Mouse (Mus musculus): Measurements from ENCODE around the gene Gm21188.
"Not testable (repeated sequence)": the region's sequence is repeated elsewhere in the genome, so short reads cannot be mapped to it uniquely, and the experiment has no call there.

Gm21188 gene

DNA sequence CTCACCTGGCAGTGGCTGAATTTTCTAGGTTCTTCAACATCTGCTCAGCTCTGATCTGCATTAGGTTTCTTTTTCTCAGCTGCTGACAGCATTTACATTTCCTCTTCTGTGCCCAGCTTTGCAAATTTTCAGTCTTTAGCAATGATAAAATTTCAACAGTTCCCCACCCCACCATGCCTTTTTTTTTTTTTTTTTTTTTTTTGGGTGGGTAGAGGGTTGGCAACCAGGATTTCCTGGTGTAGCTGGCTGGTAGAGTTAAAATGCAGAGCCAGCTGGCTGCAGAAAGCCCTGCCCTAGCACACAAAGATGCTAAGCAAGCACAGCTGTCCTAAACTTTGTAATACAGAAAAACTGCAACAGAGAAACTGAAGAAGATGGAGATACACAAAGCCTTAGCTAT, at the start of gene Gm21188:
Gene Gm21188, minus strand, starts transcription at position 110 of the 400 bp plus-strand sequence.
- not testable (repeated sequence) for DNase-seq (ENCODE audit: low spot score in 2 of 2)

GRCm38 (mm10) chr13:120099327-120099726, 47.3 kb upstream of the Gm21188 start:
- not testable (repeated sequence) for DNase-seq (ENCODE audit: low spot score in 2 of 2)

- not testable (repeated sequence) for DNase-seq (ENCODE audit: low spot score in 2 of 2)
These were observed 44.9 kb upstream of the Gm21188 start for GRCm38 (mm10) chr13:120096938-120097256.

DNA sequence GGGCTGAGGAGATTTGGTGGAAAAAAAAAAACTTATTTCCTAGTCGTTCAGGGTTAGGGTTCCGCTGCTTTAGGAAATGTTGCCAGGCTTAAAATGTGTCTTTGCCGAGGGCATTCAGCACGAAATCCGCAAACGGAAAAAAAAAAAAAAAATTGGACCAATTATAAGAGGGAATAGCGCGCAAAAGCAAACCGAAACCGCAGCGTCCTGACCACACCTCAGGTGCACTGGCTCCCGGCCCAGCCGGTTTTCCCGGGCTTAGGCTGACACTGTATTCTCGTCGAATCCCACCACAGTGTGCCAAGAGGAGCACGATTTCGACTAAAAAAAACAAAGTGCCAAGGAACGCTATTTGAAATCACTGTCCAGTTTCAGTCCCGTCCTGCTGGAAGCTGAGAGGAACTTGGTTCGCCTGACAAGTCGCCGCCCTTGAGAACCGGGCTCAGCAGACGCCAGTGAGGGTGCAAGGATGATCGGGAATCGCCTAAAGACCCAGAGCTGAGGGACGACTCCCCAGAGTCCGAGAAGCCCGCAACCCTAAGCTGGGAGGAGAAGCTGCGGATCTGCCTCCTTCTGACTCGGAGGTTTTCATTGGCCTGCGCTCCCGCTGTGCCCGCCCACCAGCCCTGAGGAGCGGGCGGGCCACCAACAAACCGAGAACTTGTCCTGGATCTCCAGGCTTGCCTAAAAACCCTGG, 44.4 kb upstream of the Gm21188 start:
- DNase-seq (ENCODE audit: low spot score in 2 of 2): not testable (repeated sequence)

GRCm38 (mm10) chr13:120092950-120093349, 41.0 kb upstream of the Gm21188 start:
- DNase-seq (ENCODE audit: low spot score in 2 of 2): not testable (repeated sequence)

- not testable (repeated sequence) for DNase-seq (ENCODE audit: low spot score in 2 of 2)
These were observed 27.6 kb upstream of the Gm21188 start for GRCm38 (mm10) chr13:120079644-120080043.

GRCm38 (mm10) chr13:120070878-120071277, 18.9 kb upstream of the Gm21188 start:
- DNase-seq (ENCODE audit: low spot score in 2 of 2): not testable (repeated sequence)

DNA sequence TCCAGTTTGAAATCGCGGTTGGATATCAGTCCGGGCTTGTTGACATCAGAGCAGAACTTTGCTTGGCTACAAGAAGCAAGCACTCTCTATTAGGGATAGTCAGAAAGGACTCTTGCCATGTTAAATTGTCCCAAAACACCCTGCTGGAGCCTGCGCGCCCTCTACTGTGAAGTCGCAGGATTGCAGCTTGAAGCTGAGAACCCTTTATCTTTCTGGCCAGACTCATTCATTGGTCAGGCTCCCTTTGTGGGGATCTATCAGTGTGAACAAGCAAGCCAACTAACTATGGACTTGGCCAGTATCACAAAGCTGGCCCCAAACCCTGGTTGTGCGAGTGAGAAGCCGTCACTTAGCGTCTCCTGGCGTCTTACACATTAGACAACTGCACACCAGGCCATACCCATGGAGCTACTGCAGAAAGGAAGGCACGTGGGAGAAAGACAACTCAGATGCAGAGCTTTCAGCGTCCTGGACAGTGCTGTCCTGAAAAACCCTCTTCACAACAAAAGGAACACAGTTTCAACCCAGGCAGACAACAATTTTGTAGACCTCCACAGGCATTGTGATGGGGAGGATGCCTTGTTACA, 18.1 kb upstream of the Gm21188 start:
- not testable (repeated sequence) for DNase-seq (ENCODE audit: low spot score in 2 of 2)

- not testable (repeated sequence) for DNase-seq (ENCODE audit: low spot score in 2 of 2)
These were observed 11.6 kb upstream of the Gm21188 start for GRCm38 (mm10) chr13:120063439-120064089.

DNA sequence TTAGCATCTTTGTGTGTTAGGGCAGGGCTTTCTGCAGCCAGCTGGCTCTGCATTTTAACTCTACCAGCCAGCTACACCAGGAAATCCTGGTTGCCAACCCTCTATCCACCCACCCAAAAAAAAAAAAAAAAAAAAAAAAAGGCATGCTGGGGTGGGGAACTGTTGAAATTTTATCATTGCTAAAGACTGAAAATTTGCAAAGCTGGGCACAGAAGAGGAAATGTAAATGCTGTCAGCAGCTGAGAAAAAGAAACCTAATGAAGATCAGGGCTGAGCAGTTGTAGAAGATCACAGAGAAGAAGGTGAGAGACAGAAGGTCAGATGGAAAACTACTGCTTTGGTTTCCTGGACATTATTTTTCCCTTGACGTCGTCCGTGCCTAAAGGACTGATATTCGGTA, 10.9 kb upstream of the Gm21188 start:
- DNase-seq (ENCODE audit: low spot score in 2 of 2): not testable (repeated sequence)

GRCm38 (mm10) chr13:120048608-120049007, 3.4 kb downstream of the Gm21188 start:
- DNase-seq (ENCODE audit: low spot score in 2 of 2): not testable (repeated sequence)

DNA sequence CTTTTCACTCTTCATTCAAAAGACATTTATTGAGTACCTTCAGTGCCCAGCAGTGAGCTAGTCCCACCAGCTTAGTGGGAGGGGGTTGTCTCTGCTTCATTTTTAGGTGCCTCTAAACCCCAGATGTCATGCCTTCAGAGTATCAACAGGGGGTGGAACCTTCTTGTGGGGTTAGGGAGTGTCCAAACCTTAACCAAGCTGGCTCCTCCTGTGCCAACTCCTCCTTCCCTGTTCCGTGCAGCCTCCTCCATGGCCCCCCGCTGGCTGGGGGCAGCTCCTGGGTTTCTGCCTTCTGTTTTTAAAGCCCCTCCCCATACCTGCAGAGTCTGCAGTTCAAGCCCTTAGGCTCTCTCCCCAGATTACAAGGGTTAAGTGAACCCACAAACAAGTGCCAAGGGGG, 3.8 kb downstream of the Gm21188 start:
- DNase-seq (ENCODE audit: low spot score in 2 of 2): not testable (repeated sequence)

DNA sequence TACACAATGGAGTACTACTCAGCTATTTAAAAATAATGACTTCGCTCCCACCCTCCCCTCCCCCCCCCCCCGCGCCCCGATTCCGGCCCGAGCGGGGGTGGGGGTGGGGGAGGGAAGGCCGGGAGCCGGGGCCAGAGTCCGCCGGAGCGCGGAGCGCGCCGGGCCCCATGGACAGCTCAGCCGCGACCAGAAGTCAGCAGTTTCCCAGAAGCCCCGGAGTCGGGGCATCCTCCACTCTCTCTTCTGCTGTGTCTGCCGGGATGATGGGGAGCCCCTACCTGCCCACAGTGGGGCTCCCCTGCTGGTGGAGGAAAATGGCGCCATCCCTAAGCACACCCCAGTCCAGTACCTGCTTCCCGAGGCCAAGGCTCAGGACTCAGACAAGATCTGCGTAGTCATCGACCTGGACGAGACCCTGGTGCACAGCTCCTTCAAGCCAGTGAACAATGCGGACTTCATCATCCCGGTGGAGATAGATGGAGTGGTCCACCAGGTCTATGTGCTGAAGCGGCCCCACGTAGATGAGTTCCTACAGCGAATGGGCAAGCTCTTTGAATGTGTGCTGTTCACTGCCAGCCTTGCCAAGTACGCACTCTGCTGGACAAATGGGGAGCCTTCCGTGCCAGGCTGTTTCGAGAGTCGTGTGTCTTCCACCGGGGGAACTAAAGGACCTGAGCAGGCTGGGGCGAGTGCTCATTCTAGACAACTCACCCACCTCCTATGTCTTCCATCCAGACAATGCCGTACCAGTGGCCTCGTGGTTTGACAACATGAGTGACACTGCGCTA, 5.4 kb downstream of the Gm21188 start:
- not testable (repeated sequence) for DNase-seq (ENCODE audit: low spot score in 2 of 2)

DNA sequence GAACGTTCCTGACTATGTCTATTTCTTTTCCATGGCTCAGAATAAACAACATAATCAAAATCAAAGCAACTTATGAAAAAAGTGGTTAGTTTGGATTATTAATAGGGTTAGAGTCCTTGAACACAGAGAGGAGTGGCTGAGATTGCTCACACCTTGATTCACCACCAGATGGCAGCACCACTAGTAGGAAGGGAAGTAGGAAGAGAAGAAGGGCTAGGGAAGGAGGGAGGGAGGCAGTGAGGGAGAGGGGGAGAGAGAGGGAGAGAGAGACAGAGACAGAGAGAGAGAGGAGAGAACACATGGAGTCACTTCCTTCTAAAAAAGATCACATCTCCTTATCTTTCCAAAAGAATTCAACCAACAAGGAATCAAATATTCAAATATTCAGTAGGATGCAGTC, 10.8 kb downstream of the Gm21188 start:
- not testable (repeated sequence) for DNase-seq (ENCODE audit: low spot score in 2 of 2)

GRCm38 (mm10) chr13:120037881-120038280, 14.1 kb downstream of the Gm21188 start:
- not testable (repeated sequence) for DNase-seq (ENCODE audit: low spot score in 2 of 2)

DNA sequence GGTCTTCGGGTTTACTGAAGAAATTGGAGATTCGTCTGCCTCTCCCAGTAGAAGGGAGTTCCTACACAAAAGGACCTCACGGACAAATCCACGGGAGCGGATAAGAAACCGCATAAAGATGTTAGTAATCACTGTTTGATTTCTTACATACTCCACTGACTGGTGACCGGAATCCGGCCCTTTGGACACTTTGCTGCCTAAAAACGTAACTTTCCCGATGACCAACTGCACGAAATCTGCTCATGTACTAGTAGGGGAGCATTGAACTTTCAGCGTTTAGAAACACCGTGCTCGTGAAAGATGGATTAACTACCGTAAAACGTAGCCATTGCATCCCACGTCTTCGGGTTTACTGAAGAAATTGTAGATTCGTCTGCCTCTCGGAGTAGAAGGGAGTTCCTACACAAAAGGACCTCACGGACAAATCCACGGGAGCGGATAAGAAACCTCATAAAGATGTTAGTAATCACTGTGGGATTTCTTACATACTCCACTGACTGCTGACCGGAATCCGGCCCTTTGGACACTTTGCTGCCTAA, 15.3 kb downstream of the Gm21188 start:
- not testable (repeated sequence) for DNase-seq (ENCODE audit: low spot score in 2 of 2)

DNA sequence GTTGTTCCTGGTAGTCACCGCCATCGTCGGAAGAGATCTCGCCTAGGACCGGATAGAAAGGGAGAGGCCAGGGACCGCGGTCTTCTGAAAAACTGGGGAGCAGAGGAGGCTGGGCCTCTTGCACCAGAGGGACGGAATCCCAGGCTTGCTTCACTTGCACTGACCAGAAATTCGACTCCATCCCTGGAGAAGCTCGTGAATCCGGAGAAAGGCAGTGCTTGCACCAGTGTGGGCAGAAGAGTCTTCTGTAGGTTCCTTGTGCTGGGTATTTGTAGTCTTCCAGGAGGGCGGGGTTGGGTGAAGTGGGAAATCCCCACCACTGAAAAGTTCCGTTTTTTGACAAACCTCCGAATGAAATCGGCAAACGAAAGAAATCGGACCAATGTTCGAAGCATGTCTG, 16.8 kb downstream of the Gm21188 start:
- not testable (repeated sequence) for DNase-seq (ENCODE audit: low spot score in 2 of 2)

GRCm38 (mm10) chr13:120034637-120035036, 17.4 kb downstream of the Gm21188 start:
- not testable (repeated sequence) for DNase-seq (ENCODE audit: low spot score in 2 of 2)

DNA sequence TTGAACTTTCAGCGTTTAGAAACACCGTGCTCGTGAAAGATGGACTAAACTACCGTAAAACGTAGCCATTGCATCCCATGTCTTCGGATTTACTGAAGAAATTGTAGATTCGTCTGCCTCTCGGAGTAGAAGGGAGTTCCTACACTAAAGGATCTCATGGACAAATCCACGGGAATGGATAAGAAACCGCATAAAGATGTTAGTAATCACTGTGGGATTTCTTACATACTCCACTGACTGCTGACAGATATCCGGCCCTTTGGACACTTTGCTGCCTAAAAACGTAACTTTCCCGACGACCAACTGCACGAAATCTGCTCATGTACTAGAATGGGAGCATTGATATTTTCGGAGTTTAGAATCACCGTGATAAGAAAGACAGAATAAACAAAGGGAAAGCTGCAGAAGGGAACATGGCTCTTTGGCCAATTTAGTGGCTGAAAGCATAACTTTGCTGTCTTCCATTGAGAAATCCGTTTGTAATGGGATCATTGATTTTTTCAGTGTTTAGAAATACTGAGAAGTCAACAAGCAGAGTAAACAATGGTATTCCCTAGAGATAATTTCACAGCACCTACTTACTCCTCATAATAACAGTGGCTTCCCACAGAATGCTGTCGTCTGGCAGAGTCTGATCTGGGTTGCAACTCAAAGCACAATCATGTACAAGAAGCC, 18.3 kb downstream of the Gm21188 start:
- peak in 1 of 2 experiments; percentile 25 for DNase-seq (ENCODE audit: low spot score in 2 of 2)

GRCm38 (mm10) chr13:120031676-120032075, 20.3 kb downstream of the Gm21188 start:
- peak in 1 of 2 experiments; percentile 26 for DNase-seq (ENCODE audit: low spot score in 2 of 2)

- not testable (repeated sequence) for DNase-seq (ENCODE audit: low spot score in 2 of 2)
These were observed 24.6 kb downstream of the Gm21188 start for GRCm38 (mm10) chr13:120027368-120027767.

Data from left cerebral cortex, adult 9 months (tissue).